Mouse (Mus musculus) common myeloid progenitor, adult 5-6 weeks (primary cell): ENCODE results near the gene Stra6l. TPM values are rescaled to one million over a fixed set of nuclear protein-coding genes. Genes with fewer than 3 reads are reported as not detected.

Experiments
- ATAC-seq: replicated peaks from 2 replicates; pipeline ENCODE4 v1.8.0; 2016; ENCODE audit warnings: low read depth, mild to moderate bottlenecking, moderate TSS enrichment, inconsistent platforms; ENCODE audit not compliant: poor library complexity, severe bottlenecking
- total RNA-seq: library from RNA; stranded (forward); fragments of 200-1000, 187-1606 nt; gene quantifications from 2 replicates; pipeline ENCODE4 v1.2.3, GENCODE M21; 2017

Gene Stra6l
- not detected in 2 replicates for total RNA-seq

- peak; percentile 60 for ATAC-seq
These were observed at the start of gene Stra6l for GRCm38 (mm10) chr4:45848109-45848824. Gene Stra6l (plus strand): TSS chr4:45848664.

GRCm38 (mm10) chr4:45798964-45799363 lies 49.5 kb upstream of the Stra6l start, which contains the start of gene Aldh1b1:
Gene Aldh1b1 (plus strand): TSS chr4:45799022.
- peak; percentile 90 for ATAC-seq

- ATAC-seq, result no peak
These were observed 48.4 kb upstream of the Stra6l start for GRCm38 (mm10) chr4:45799956-45800537.

- ATAC-seq, result no peak
These were observed 45.6 kb upstream of the Stra6l start for GRCm38 (mm10) chr4:45802900-45803299.

DNA sequence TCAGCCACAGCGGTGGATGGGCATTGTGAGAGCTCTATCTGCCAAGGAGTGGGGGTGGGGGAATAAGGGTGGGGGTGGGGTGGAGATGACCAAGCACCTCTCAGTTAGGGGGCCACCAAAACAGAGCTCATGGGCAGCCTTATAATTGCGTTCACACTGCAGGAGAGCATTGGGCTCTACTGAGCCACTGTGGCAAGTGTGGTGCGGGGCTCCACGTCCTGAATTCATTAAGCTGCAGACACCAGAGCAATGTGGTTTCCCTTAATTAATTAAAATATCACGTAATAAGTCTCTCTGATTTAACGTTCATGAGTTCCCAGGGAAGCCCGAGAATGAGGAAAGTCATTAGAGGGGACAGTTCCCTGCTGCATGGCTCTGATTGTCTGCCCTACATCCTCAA lies 40.4 kb upstream of the Stra6l start:
- no peak for ATAC-seq

- ATAC-seq, result no peak
These were observed 37.2 kb upstream of the Stra6l start for GRCm38 (mm10) chr4:45811250-45811649.

DNA sequence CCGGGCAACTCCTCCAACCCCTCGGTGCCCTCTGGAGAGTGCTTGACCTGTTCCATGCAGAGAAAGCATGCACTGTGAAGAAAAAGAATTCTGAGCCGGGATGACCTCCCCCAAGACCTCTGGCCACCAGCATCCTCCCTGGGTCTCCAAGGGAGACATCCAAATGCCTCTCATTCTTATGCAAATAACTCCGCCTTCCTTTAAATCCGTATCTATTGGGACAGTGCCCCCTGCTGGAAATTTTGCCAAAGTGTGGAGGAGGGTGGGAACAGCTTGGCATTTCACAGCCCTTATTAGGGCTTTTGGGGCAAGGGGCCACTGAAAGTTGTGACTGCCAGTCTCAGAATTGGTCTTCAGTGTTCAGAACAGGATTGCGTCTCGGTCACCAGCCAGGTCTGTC lies 32.9 kb upstream of the Stra6l start:
- 0 out of 2 replicates have a peak, but pooled peaks have one; percentile 24 for ATAC-seq

GRCm38 (mm10) chr4:45818814-45819207 lies 29.7 kb upstream of the Stra6l start:
- ATAC-seq, result no peak

GRCm38 (mm10) chr4:45819208-45819931 lies 29.1 kb upstream of the Stra6l start:
- ATAC-seq, result peak; percentile 74

GRCm38 (mm10) chr4:45820074-45820830 lies 28.2 kb upstream of the Stra6l start:
- peak; percentile 63 for ATAC-seq

DNA sequence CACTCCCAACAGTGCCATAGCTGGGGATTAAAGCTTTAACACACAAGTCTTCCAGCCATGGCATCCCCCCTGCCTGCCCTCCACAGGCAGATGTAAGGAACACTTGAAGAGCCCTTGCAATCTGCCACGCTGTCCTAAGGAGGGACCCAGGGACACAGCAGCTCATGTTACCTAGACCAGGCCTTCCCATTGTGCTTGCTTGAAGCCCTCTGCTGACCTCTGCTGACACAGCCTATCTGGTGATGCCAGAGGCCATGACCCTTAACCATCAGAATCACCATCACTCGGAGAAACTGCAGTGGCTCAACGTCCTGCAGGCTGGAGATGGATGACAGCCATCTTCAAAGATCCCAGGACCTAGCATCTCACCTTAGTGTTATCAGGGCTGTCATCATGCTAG lies 26.5 kb upstream of the Stra6l start:
- ATAC-seq, result no peak

- ATAC-seq, result no peak
These were observed 25.5 kb upstream of the Stra6l start for GRCm38 (mm10) chr4:45822781-45823575.

DNA sequence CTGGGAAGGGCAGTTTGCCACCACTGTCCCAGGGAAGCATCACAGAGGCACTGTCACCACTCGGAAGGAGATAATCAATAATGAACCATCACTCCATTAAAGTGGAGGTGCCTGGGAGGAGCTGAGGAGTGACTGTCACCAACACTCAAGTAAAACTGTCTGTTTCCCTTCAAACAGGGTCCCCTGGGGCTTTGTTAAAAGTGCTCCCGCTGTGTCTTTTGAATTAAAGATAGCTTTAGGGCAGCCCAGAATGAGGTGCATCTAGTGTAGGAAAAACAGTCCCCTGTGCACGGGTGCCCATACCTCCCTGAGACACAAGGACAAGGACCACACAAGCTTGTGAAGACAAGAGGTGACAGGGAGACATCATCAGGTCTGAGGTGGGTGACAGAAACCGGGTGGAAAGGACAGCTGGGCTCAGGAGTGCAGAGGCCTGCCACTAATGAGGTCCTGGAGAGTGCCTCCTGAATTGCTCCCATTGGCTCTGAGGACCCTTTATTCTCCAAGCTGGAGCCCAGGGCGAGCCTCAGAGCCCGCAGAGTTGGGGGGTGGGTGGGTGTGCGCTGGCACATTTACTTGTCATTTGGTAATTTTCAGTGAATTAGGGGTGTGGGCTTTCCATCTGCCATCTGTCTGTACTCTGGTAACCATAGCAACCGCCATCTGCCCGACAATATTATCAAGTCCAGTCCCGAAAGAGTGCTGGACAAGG lies 24.3 kb upstream of the Stra6l start:
- no peak for ATAC-seq

GRCm38 (mm10) chr4:45824761-45825556 lies 23.5 kb upstream of the Stra6l start:
- no peak for ATAC-seq

DNA sequence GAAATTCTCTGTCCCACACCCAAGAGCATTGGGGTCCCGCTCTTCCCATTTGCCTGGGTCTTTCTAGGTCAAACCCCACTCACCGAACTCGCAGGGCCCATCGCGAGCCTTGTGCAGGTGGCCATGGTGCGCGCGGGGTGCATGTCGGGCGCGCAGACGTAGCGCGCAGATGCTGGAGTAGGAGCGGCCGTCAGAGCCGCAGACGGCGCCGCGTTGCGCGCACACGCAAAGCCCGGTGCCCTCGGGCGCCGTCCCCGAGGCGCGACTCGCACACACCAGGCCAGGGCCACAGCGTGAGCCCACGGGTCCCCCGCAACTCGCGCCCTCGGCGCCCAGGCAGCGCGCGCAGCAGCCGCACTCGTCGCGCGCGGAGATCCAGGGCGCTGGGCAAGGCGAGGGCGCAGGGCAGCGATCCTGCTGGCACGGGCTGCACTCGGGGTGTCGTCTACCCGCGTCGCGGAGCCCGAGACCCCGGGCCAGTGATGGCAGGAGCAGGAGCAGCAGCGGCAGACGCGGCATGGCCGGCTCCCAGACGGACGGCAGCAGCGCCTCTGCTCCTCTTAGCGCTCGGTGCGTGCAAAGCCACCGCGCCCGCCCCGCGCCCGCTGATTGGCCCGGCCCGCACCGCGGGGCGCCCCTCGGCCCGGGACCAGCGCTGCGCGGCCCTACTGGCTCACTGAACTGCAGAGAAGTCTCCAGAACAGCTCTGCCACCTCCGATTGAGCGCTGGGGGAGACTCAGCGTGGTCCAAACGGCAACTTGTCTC lies 22.0 kb upstream of the Stra6l start, which contains the start of gene Igfbpl1:
TSS of gene Igfbpl1 (minus strand) at position 649 of the 766 bp plus-strand sequence.
- no peak for ATAC-seq

GRCm38 (mm10) chr4:45829907-45830759 lies 18.3 kb upstream of the Stra6l start:
- ATAC-seq, result no peak
